Mouse (Mus musculus) CH12.LX (cell line): Measurements from ENCODE around the gene Shisa8. TPM values are rescaled to one million over a fixed set of nuclear protein-coding genes. Genes with fewer than 3 reads are reported as not detected.

ENCODE experiments used
- DNase-seq: peaks from one replicate; pipeline ENCODE4 v3.0.0-alpha.2; 2013; ENCODE audit errors: extremely low read depth
- H3K27ac ChIP-seq: 2 replicates; pipeline ENCODE4 v1.5.1; 2012; ENCODE audit warnings: low read depth, mild to moderate bottlenecking, control low read depth, moderate library complexity; ENCODE audit not compliant: insufficient read depth
- H3K27me3 ChIP-seq: replicated peaks from 2 replicates; pipeline ENCODE3; 2012; ENCODE audit warnings: inconsistent platforms
- H3K36me3 ChIP-seq, 2 experiments: replicated peaks in 1 of 2; 2 replicates each; pipeline versions ENCODE3 to v1.6.1; 2012; ENCODE audit warnings: inconsistent platforms in 1 of 2, low read length in 1 of 2, mild to moderate bottlenecking in 1 of 2, mixed read lengths in 1 of 2, moderate library complexity in 1 of 2; ENCODE audit not compliant: control insufficient read depth in 1 of 2, insufficient read depth in 1 of 2
- H3K4me1 ChIP-seq, 2 experiments: 2 replicates each; pipeline ENCODE4 v1.6.1; 2012; ENCODE audit warnings: inconsistent platforms in 1 of 2, moderate library complexity in 1 of 2; ENCODE audit not compliant: insufficient read depth in 2 of 2, control insufficient read depth in 1 of 2
- H3K4me2 ChIP-seq: 2 replicates; pipeline ENCODE4 v1.6.1; 2012; ENCODE audit warnings: low read depth, mild to moderate bottlenecking, control low read depth; ENCODE audit not compliant: poor library complexity, insufficient read depth, severe bottlenecking
- H3K4me3 ChIP-seq, 3 experiments: fragments of 150-350 bp in 1 of 3; sonication (generic) in 1 of 3; replicated peaks in 1 of 3; 2 replicates each; pipeline versions ENCODE3 to v1.5.1; 2011 to 2012; ENCODE audit warnings: low read depth in 2 of 3, low read length in 2 of 3, mild to moderate bottlenecking in 2 of 3, moderate library complexity in 2 of 3, control low read depth in 1 of 3, improper control_type of control experiment in 1 of 3, inconsistent platforms in 1 of 3, mixed read lengths in 1 of 3; ENCODE audit not compliant: poor library complexity in 1 of 3
- H3K79me2 ChIP-seq: replicated peaks from 2 replicates; pipeline ENCODE4 v1.6.1; 2012; ENCODE audit warnings: mild to moderate bottlenecking, moderate library complexity; ENCODE audit not compliant: control insufficient read depth, poor library complexity, insufficient read depth, severe bottlenecking; ENCODE audit errors: extremely low read depth
- H3K9ac ChIP-seq: 2 replicates; pipeline ENCODE4 v1.6.1; 2012; ENCODE audit warnings: low read depth, mild to moderate bottlenecking, control low read depth, moderate library complexity; ENCODE audit not compliant: insufficient read depth
- H3K9me3 ChIP-seq: replicated peaks from 2 replicates; pipeline ENCODE3; 2012; ENCODE audit warnings: low read length, inconsistent platforms, mixed read lengths
- BHLHE40 ChIP-seq: IDR thresholded peaks from 2 replicates; pipeline ENCODE4 v1.6.1; 2011; ENCODE audit warnings: mild to moderate bottlenecking, low read depth, low read length, improper control_type of control experiment
- CHD2 ChIP-seq: IDR thresholded peaks from 2 replicates; pipeline ENCODE4 v1.6.1; 2011; ENCODE audit warnings: low read length, improper control_type of control experiment
- CTCF ChIP-seq, 2 experiments: IDR thresholded peaks in 1 of 2; conservative IDR thresholded peaks in 1 of 2; 2 replicates each; pipeline ENCODE4 v1.5.1; 2011 to 2012; ENCODE audit warnings: low read depth in 2 of 2, low read length in 2 of 2, improper control_type of control experiment in 1 of 2, inconsistent platforms in 1 of 2, mild to moderate bottlenecking in 1 of 2, moderate library complexity in 1 of 2
- E2F4 ChIP-seq: IDR thresholded peaks from 2 replicates; pipeline ENCODE4 v1.6.1; 2011; ENCODE audit warnings: low read depth, low read length, improper control_type of control experiment; ENCODE audit not compliant: insufficient replicate concordance
- ELF1 ChIP-seq: IDR thresholded peaks from 2 replicates; pipeline ENCODE4 v1.6.1; 2014; ENCODE audit warnings: low read depth, mild to moderate bottlenecking, inconsistent platforms, low read length, improper control_type of control experiment
- EP300 ChIP-seq: IDR thresholded peaks from 2 replicates; pipeline ENCODE4 v1.6.1; 2011; ENCODE audit warnings: low read length, improper control_type of control experiment
- ETS1 ChIP-seq: conservative IDR thresholded peaks from 2 replicates; pipeline ENCODE4 v1.6.1; 2012; ENCODE audit warnings: low read depth, mild to moderate bottlenecking, inconsistent platforms, low read length, improper control_type of control experiment, moderate library complexity
- GABPA ChIP-seq: IDR thresholded peaks from 2 replicates; pipeline ENCODE4 v1.6.1; 2012; ENCODE audit warnings: low read depth, low read length, improper control_type of control experiment, inconsistent platforms; ENCODE audit not compliant: insufficient replicate concordance
- HCFC1 ChIP-seq: IDR thresholded peaks from 2 replicates; pipeline ENCODE4 v1.6.1; 2012; ENCODE audit warnings: low read depth, mild to moderate bottlenecking, inconsistent platforms, low read length, improper control_type of control experiment
- IRF4 ChIP-seq: IDR thresholded peaks from 2 replicates; pipeline ENCODE4 v1.6.1; 2014; ENCODE audit warnings: low read depth, mild to moderate bottlenecking, inconsistent platforms, low read length, improper control_type of control experiment
- JUND ChIP-seq: conservative IDR thresholded peaks from 2 replicates; pipeline ENCODE4 v1.6.1; 2011; ENCODE audit warnings: low read depth, low read length, improper control_type of control experiment
- KAT2A ChIP-seq: IDR thresholded peaks from 2 replicates; pipeline ENCODE4 v1.6.1; 2012; ENCODE audit warnings: low read length, improper control_type of control experiment, inconsistent platforms; ENCODE audit not compliant: insufficient replicate concordance
- MAX ChIP-seq: IDR thresholded peaks from 2 replicates; pipeline ENCODE4 v1.6.1; 2011; ENCODE audit warnings: low read length, improper control_type of control experiment
- MAZ ChIP-seq: IDR thresholded peaks from 2 replicates; pipeline ENCODE4 v1.6.1; 2012; ENCODE audit warnings: low read depth, mild to moderate bottlenecking, inconsistent platforms, low read length, improper control_type of control experiment, moderate library complexity
- MEF2A ChIP-seq: IDR thresholded peaks from 2 replicates; pipeline ENCODE4 v1.6.1; 2014; ENCODE audit warnings: low read depth, mild to moderate bottlenecking, inconsistent platforms, low read length, improper control_type of control experiment, borderline replicate concordance
- MXI1 ChIP-seq: IDR thresholded peaks from 2 replicates; pipeline ENCODE4 v1.6.1; 2011; ENCODE audit warnings: mild to moderate bottlenecking, low read depth, low read length, improper control_type of control experiment
- MYC ChIP-seq: IDR thresholded peaks from 2 replicates; pipeline ENCODE4 v1.6.1; 2011; ENCODE audit warnings: low read depth, mild to moderate bottlenecking, improper control_type of control experiment, low read length
- NELFE ChIP-seq: IDR thresholded peaks from 2 replicates; pipeline ENCODE4 v1.6.1; 2011; ENCODE audit warnings: low read depth, low read length, improper control_type of control experiment
- NRF1 ChIP-seq: IDR thresholded peaks from 2 replicates; pipeline ENCODE4 v1.6.1; 2014; ENCODE audit warnings: low read depth, mild to moderate bottlenecking, inconsistent platforms, low read length, improper control_type of control experiment, moderate library complexity
- PAX5 ChIP-seq: IDR thresholded peaks from 2 replicates; pipeline ENCODE4 v1.6.1; 2012; ENCODE audit warnings: low read length, inconsistent platforms, mixed read lengths
- POLR2AphosphoS2 ChIP-seq: IDR thresholded peaks from 2 replicates; pipeline ENCODE4 v1.6.1; 2011; ENCODE audit warnings: low read depth, low read length, improper control_type of control experiment
- RAD21 ChIP-seq: IDR thresholded peaks from 2 replicates; pipeline ENCODE4 v1.6.1; 2011; ENCODE audit warnings: low read depth, mild to moderate bottlenecking, low read length, improper control_type of control experiment, moderate library complexity
- RCOR1 ChIP-seq: conservative IDR thresholded peaks from 2 replicates; pipeline ENCODE4 v1.6.1; 2012; ENCODE audit warnings: low read depth, mild to moderate bottlenecking, inconsistent platforms, low read length, improper control_type of control experiment
- SIN3A ChIP-seq: IDR thresholded peaks from 2 replicates; pipeline ENCODE4 v1.6.1; 2012; ENCODE audit warnings: low read length, improper control_type of control experiment, inconsistent platforms
- SMC3 ChIP-seq: IDR thresholded peaks from 2 replicates; pipeline ENCODE4 v1.6.1; 2011; ENCODE audit warnings: low read depth, low read length, improper control_type of control experiment
- TBP ChIP-seq: conservative IDR thresholded peaks from 2 replicates; pipeline ENCODE4 v1.6.1; 2011; ENCODE audit warnings: low read depth, low read length, improper control_type of control experiment
- TCF12 ChIP-seq: IDR thresholded peaks from 2 replicates; pipeline ENCODE4 v1.6.1; 2014; ENCODE audit warnings: low read depth, mild to moderate bottlenecking, inconsistent platforms, low read length, improper control_type of control experiment
- UBTF ChIP-seq: IDR thresholded peaks from 2 replicates; pipeline ENCODE4 v1.6.1; 2012; ENCODE audit warnings: low read depth, mild to moderate bottlenecking, inconsistent platforms, low read length, improper control_type of control experiment, moderate library complexity
- USF1 ChIP-seq: IDR thresholded peaks from 2 replicates; pipeline ENCODE4 v1.6.1; 2014; ENCODE audit warnings: low read depth, mild to moderate bottlenecking, inconsistent platforms, low read length, improper control_type of control experiment
- USF2 ChIP-seq: conservative IDR thresholded peaks from 2 replicates; pipeline ENCODE4 v1.6.1; 2011; ENCODE audit warnings: low read depth, low read length, improper control_type of control experiment
- ZC3H11A ChIP-seq: IDR thresholded peaks from 2 replicates; pipeline ENCODE4 v1.6.1; 2012; ENCODE audit warnings: low read depth, mild to moderate bottlenecking, inconsistent platforms, low read length, improper control_type of control experiment
- ZKSCAN1 ChIP-seq: IDR thresholded peaks from 2 replicates; pipeline ENCODE4 v1.6.1; 2012; ENCODE audit warnings: low read depth, inconsistent platforms, low read length, improper control_type of control experiment, borderline replicate concordance
- ZMIZ1 ChIP-seq: IDR thresholded peaks from 2 replicates; pipeline ENCODE4 v1.6.1; 2012; ENCODE audit warnings: low read depth, mild to moderate bottlenecking, inconsistent platforms, low read length, improper control_type of control experiment
- ZNF384 ChIP-seq: IDR thresholded peaks from 2 replicates; pipeline ENCODE4 v1.6.1; 2012; ENCODE audit warnings: low read depth, low read length, improper control_type of control experiment, inconsistent platforms
- dilution Hi-C: fragments of 300-500 bp; cut with MboI; formaldehyde crosslinking; loops from 2 replicates; pipeline ENCODE4 v1.14.3; 2020; ENCODE audit warnings: low sequenced_read_pairs; ENCODE audit not compliant: extremely low pct_unique_long_range_greater_than_20kb, extremely low pct_ligation_motif_present
- in situ Hi-C: fragments of 300-500 bp; cut with MboI; formaldehyde crosslinking; loops from 3 replicates; pipeline ENCODE4 v1.14.3; 2019; ENCODE audit warnings: low sequenced_read_pairs, low pct_ligation_motif_present, low pct_unique_long_range_greater_than_20kb, mixed read lengths
- polyA plus RNA-seq: library from polyadenylated mRNA; unstranded; fragments of >175 nt; gene quantifications from 2 replicates; pipeline ENCODE4 v1.2.1, GENCODE M21; 2012; ENCODE audit warnings: low read depth; ENCODE audit not compliant: insufficient read length
- total RNA-seq, 2 experiments: library from RNA; depleted of rRNA; stranded (reverse); fragments of 300-350 nt in 1 of 2; fragments of >200 nt in 1 of 2; gene quantifications; 2 replicates each; pipeline ENCODE4 v1.2.3; 2012 to 2014

The Shisa8 gene
- total and polyA plus RNA-seq, 3 experiments = 83.4 to 159 (median 103) TPM

DNA sequence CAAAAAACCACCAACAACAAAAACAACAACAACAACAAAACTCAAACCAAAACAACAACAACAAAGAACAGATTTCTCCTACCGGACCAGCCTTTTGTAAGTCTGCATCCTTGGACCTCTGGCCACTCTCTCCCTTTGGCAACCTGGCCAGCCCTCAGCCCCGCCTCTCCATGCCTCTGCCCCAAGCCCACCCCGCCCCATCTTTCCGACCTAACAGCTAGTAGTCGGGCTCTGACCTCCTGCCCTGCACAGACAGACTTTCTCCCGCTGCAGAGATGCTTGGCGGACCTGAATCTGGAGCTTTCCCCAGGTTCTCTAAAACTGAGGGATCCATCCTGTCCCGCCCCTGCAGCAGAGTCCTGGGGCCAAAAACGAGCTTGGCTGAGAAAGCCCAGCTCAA is 5.4 kb upstream of the Shisa8 start (continued):
- 0 out of 2 replicates have a peak, but pooled peaks have one; percentile 11 for TF ChIP-seq ELF1
- TF ChIP-seq EP300 = no peak
- no peak for TF ChIP-seq ZC3H11A
- peak; percentile 49 for TF ChIP-seq BHLHE40
- no peak for TF ChIP-seq RAD21
- 0 out of 2 replicates have a peak, but pooled peaks have one; percentile 14 for TF ChIP-seq KAT2A
- peak; percentile 52 for TF ChIP-seq TBP
- TF ChIP-seq PAX5 = no peak
- no peak for TF ChIP-seq JUND
- no peak; the same call in 1 of the 2 replicates for TF ChIP-seq ETS1
- TF ChIP-seq POLR2AphosphoS2 = peak; percentile 38; the same call in 1 of the 2 replicates

DNA sequence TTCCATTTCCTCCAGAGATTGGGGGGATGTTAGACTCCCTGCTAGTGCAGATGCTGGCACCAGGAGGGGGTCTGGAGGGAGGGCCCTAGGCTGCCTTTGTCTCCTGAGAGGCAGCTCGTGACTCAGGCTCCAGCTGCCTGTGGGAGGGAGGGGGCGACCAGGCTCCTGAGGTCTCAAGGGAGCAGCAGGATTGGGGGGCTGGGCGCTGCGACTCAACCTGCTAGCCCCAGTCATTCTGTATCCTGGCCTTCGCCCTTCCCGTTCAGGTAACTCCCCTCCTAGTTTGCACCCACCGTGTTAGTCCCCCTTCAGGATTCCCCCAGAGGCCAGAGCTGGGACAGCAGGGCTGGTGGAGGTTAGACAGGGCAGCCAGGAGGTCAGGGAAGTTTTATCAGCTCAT is 4.4 kb upstream of the Shisa8 start:
- dilution Hi-C loops = no loop called here
- peak overlapping the region; percentile 93 for H3K9ac ChIP-seq
- H3K79me2 ChIP-seq = peaks cover 29% of the 10 kb centered on the region
- H3K36me3 ChIP-seq = peaks cover under 1 to 8% of the 10 kb centered on the region in 2 experiments
- DNase-seq = peak; percentile 86
- no peaks in the 10 kb centered on the region for H3K9me3 ChIP-seq
- peak overlapping the region; percentile 57 to 75 (median 63) for H3K4me3 ChIP-seq
- H3K4me2 ChIP-seq = peak overlapping the region; percentile 89
- in situ Hi-C loops = loop anchor here (10.0 kb wide), 1 partner anchor 72 kb away; the partner anchor contains the start of gene Srebf2
- H3K4me1 ChIP-seq = peaks cover 18 to 68% of the 10 kb centered on the region in 2 experiments
- H3K27ac ChIP-seq = peak overlapping the region; percentile 99
- H3K27me3 ChIP-seq = no peaks in the 10 kb centered on the region
- 0 out of 2 replicates have a peak, but pooled peaks have one; percentile 27 for TF ChIP-seq RCOR1
- TF ChIP-seq USF1 = peak; percentile 13; the same call in 1 of the 2 replicates
- TF ChIP-seq TBP = peak; percentile 26; the same call in 1 of the 2 replicates
- TF ChIP-seq UBTF = peak; percentile 79
- TF ChIP-seq SIN3A = peak; percentile 86
- peak; percentile 80; the same call in 1 of the 2 replicates for TF ChIP-seq ZMIZ1
- no peak for TF ChIP-seq E2F4
- no peak for TF ChIP-seq ZKSCAN1
- TF ChIP-seq ZNF384 = peak; percentile 29; the same call in 1 of the 2 replicates
- TF ChIP-seq TCF12 = peak; percentile 96
- TF ChIP-seq MXI1 = peak; percentile 65
- TF ChIP-seq EP300 = peak; percentile 72
- no peak for TF ChIP-seq POLR2AphosphoS2
- no peak for TF ChIP-seq USF2
- peak; percentile 98 for TF ChIP-seq BHLHE40
- TF ChIP-seq IRF4 = peak; percentile 74; the same call in 1 of the 2 replicates
- no peak for TF ChIP-seq GABPA
- no peak for TF ChIP-seq ZC3H11A
- TF ChIP-seq HCFC1 = 0 out of 2 replicates have a peak, but pooled peaks have one; percentile 43
- TF ChIP-seq MAZ = peak; percentile 96
- no peak; the same call in none of the 2 replicates for TF ChIP-seq RAD21
- TF ChIP-seq MYC = no peak
- TF ChIP-seq SMC3 = peak; percentile 25; the same call in 1 of the 2 replicates
- TF ChIP-seq NRF1 = no peak
- peak; percentile 75 for TF ChIP-seq MEF2A
- TF ChIP-seq NELFE = no peak; the same call in 1 of the 2 replicates
- TF ChIP-seq CHD2 = peak; percentile 87
- TF ChIP-seq CTCF (conservative IDR thresholded peaks at IDR 0.05 in 1 of 2, IDR thresholded peaks at IDR 0.05 in 1 of 2; ENCODE audit: low read depth in 2 of 2, low read length in 2 of 2) = peak in 1 of 2 experiments; percentile 51; a peak in 2 of 4 replicates
- TF ChIP-seq MAX = peak; percentile 53; the same call in 1 of the 2 replicates
- no peak for TF ChIP-seq PAX5
- peak; percentile 72; the same call in 1 of the 2 replicates for TF ChIP-seq KAT2A
- TF ChIP-seq ELF1 = no peak; the same call in 1 of the 2 replicates
- TF ChIP-seq JUND = no peak
